In genomic region chr3:88834951-88835491, GRCm38 (mm10) we compare ENCODE assay signal across 8 mouse cellular contexts. TPM values are rescaled to one million over a fixed set of nuclear protein-coding genes. Genes with fewer than 3 reads are reported as not detected.
DNase-seq lines count a peak whose midpoint lies in the region; ATAC-seq and TF ChIP-seq lines count a peak whose summit lies in the region.
"Not testable (repeated sequence)": the region's sequence is repeated elsewhere in the genome, so short reads cannot be mapped to it uniquely, and the experiment has no call there.

Gene Gon4l (plus strand): TSS chr3:88835231.

- H3K79me2 ChIP-seq in MEL (ENCODE audit: control insufficient read depth, insufficient read depth, low read length, poor library complexity), result peaks cover 12% of the 10 kb centered on the region

- H3K4me2 ChIP-seq in forebrain, embryonic 16.5 days (ENCODE audit: low read length), result peak within 1 kb of the TSS; percentile 39
- peak within 1 kb of the TSS; percentile 60 for H3K4me2 ChIP-seq in liver, embryonic 14.5 days (ENCODE audit: low read depth)

- not testable (repeated sequence) for H3K9me3 ChIP-seq in MEL (replicated peaks; ENCODE audit: insufficient read depth, low read length); forebrain, embryonic 16.5 days (ENCODE audit: control insufficient read depth, low read length); liver, embryonic 14.5 days (ENCODE audit: control insufficient read depth, low read length)

- H3K9ac ChIP-seq in MEL (ENCODE audit: control insufficient read depth, low read depth, low read length, poor library complexity, severe bottlenecking), result peak within 1 kb of the TSS; percentile 62
- H3K9ac ChIP-seq in forebrain, embryonic 16.5 days (replicated peaks; ENCODE audit: low read depth, low read length), result peak within 1 kb of the TSS; percentile 54
- H3K9ac ChIP-seq in liver, embryonic 14.5 days (replicated peaks), result peak within 1 kb of the TSS; percentile 66

- not testable (repeated sequence) for H3K4me1 ChIP-seq in MEL (ENCODE audit: control insufficient read depth in 1 of 2, insufficient read depth in 2 of 2, low read length in 2 of 2); cerebellum, adult 2 months (ENCODE audit: control insufficient read depth, insufficient read depth, low read length); forebrain, embryonic 16.5 days (replicated peaks; ENCODE audit: control insufficient read depth, insufficient read depth, low read length); liver, embryonic 14.5 days (replicated peaks; ENCODE audit: control insufficient read depth in 2 of 2, insufficient read depth in 2 of 2, low read length in 1 of 2)

- peak within 1 kb of the TSS; percentile 47 to 61 for H3K4me3 ChIP-seq in MEL (ENCODE audit: control insufficient read depth in 1 of 2, insufficient read depth in 1 of 2, low read depth in 2 of 2, low read length in 2 of 2)
- H3K4me3 ChIP-seq in cerebellum, adult 2 months (replicated peaks; ENCODE audit: insufficient read depth, low read depth, low read length), result peak within 1 kb of the TSS; percentile 83
- peak within 1 kb of the TSS; percentile 41 for H3K4me3 ChIP-seq in forebrain, embryonic 16.5 days (replicated peaks; ENCODE audit: low read length)
- peak within 1 kb of the TSS; percentile 50 to 62 for H3K4me3 ChIP-seq in liver, embryonic 14.5 days (ENCODE audit: insufficient read depth in 1 of 2, low read depth in 2 of 2, low read length in 2 of 2)

- not testable (repeated sequence) for H3K27me3 ChIP-seq in MEL (ENCODE audit: control insufficient read depth in 1 of 2, insufficient read depth in 2 of 2, low read length in 2 of 2); cerebellum, adult 2 months (ENCODE audit: control insufficient read depth, insufficient read depth, low read length); forebrain, embryonic 16.5 days (replicated peaks; ENCODE audit: control insufficient read depth, insufficient read depth, low read length); liver, embryonic 14.5 days (ENCODE audit: control insufficient read depth, insufficient read depth, low read length)

- peak; percentile 46 for ATAC-seq in forebrain, embryonic 16.5 days
- ATAC-seq in liver, embryonic 14.5 days (ENCODE audit: insufficient read depth), result peak; percentile 81

- TF ChIP-seq CTCF in MEL (IDR thresholded peaks at IDR 0.05 in 2 of 3, conservative IDR thresholded peaks at IDR 0.05 in 1 of 3; ENCODE audit: control insufficient read depth in 1 of 3, insufficient read depth in 1 of 3, low read depth in 2 of 3, low read length in 3 of 3, poor library complexity in 1 of 3, severe bottlenecking in 1 of 3); cerebellum, adult 2 months (IDR thresholded peaks at IDR 0.05; ENCODE audit: borderline replicate concordance, insufficient read depth, low read depth, low read length); liver, embryonic 14.5 days (IDR thresholded peaks at IDR 0.05; ENCODE audit: low read depth): not testable (repeated sequence)

- TF ChIP-seq POLR2A in MEL (IDR thresholded peaks at IDR 0.05; ENCODE audit: control insufficient read depth in 1 of 2, insufficient read depth in 1 of 2, low read depth in 1 of 2, low read length in 2 of 2, poor library complexity in 1 of 2), result not testable (repeated sequence)
- TF ChIP-seq POLR2A in cerebellum, adult 2 months (IDR thresholded peaks at IDR 0.05; ENCODE audit: borderline replicate concordance, insufficient read depth, low read length), result peak; percentile 50; the same call in 1 of the 2 replicates

- H3K36me3 ChIP-seq in MEL (ENCODE audit: control insufficient read depth in 1 of 2, insufficient read depth in 2 of 2, low read length in 2 of 2); forebrain, embryonic 16.5 days (ENCODE audit: control insufficient read depth, insufficient read depth); liver, embryonic 14.5 days (replicated peaks; ENCODE audit: control insufficient read depth, insufficient read depth, low read depth): not testable (repeated sequence)

- WGBS in cerebellum, adult 2 months, result 3% methylated on average over 31 of the region's 39 CpGs
- 4% methylated on average over 20 of the region's 39 CpGs for WGBS in forebrain, embryonic 16.5 days
- WGBS in liver, embryonic 14.5 days (ENCODE audit: insufficient replicate concordance), result 3% methylated on average over 22 of the region's 39 CpGs

- TF ChIP-seq RAD21 in MEL (IDR thresholded peaks at IDR 0.05; ENCODE audit: low read depth, low read length), result not testable (repeated sequence)

- peak within 1 kb of the TSS; percentile 41 for H3K27ac ChIP-seq in MEL (ENCODE audit: control insufficient read depth, low read depth, low read length)
- H3K27ac ChIP-seq in cerebellum, adult 2 months (ENCODE audit: insufficient read depth, low read length), result peak within 1 kb of the TSS; percentile 59; the same call in 1 of the 2 replicates
- peak within 1 kb of the TSS; percentile 87 for H3K27ac ChIP-seq in forebrain, embryonic 16.5 days (ENCODE audit: low read length)
- H3K27ac ChIP-seq in liver, embryonic 14.5 days, result peak within 1 kb of the TSS; percentile 17; the same call in 1 of the 2 replicates

- TF ChIP-seq EP300 in MEL (IDR thresholded peaks at IDR 0.05; ENCODE audit: low read depth in 1 of 2, low read length in 2 of 2); liver, embryonic 14.5 days (IDR thresholded peaks at IDR 0.05; ENCODE audit: low read depth): not testable (repeated sequence)

- intact Hi-C loops in heart, postnatal 25 days (cut with DNase I), result not testable (repeated sequence)

- peak; percentile 25 for DNase-seq in MEL (ENCODE audit: low read depth, low spot score)
- DNase-seq in cerebellum, adult 2 months, result peak; percentile 49 to 65
- DNase-seq in heart, postnatal 25 days (ENCODE audit: low spot score), result peak; percentile 2
- DNase-seq in kidney, postnatal 4 days, result peak; percentile 26 to 55
- DNase-seq in liver, embryonic 14.5 days (ENCODE audit: low read depth in 3 of 3, low spot score in 3 of 3), result peak; percentile 18 to 29 (median 19)
- peak; percentile 26 to 27 for DNase-seq in natural killer cell, adult 2 months (ENCODE audit: low spot score in 2 of 2)
- DNase-seq in testis, postnatal 14 days (ENCODE audit: low spot score), result peak; percentile 26

RNA-seq across cellular contexts. Expression of gene Gon4l, which starts in this region (rescaled TPM):
- 34.3 and 35.0 TPM in 2 replicates for total RNA-seq in MEL (2012; rRNA removed)
- polyA plus RNA-seq in MEL (2012; ENCODE audit: insufficient read depth in 1 of 2, insufficient read length in 2 of 2, low read depth in 1 of 2, low replicate concordance in 2 of 2, missing spikeins in 1 of 2), result 10 to 100 TPM; 33.8 to 52.2 TPM
- polyA plus RNA-seq in cerebellum, adult 2 months (2012; rRNA removed), result 33.4 and 35.0 TPM in 2 replicates
- polyA plus RNA-seq in forebrain, embryonic 16.5 days (2015; fragmentation: Nextera tagmentation; extraction: Ambion mirVana), result 13.6 and 17.3 TPM in 2 replicates
- total RNA-seq in heart, postnatal 25 days (2021), result 10 to 100 TPM; 21.5 to 23.9 TPM
- 5.4 and 6.7 TPM in 2 replicates for polyA plus RNA-seq in liver, embryonic 14.5 days (2012; rRNA removed)
- polyA plus RNA-seq in liver, embryonic 14.5 days (2014; fragmentation: Nextera tagmentation; extraction: Ambion mirVana), result 3.7 and 4.1 TPM in 2 replicates

Comparison
In these comparisons a context has a peak if more than half of its experiments do, and no peak if none do; other contexts are left out.
1. Peak in every context shown above with its lines: DNase-seq, ATAC-seq, H3K4me3 ChIP-seq and H3K27ac ChIP-seq.
2. DNase-seq: peak in every context shown above with its lines; median percentile 57 in cerebellum, adult 2 months; 40 in kidney, postnatal 4 days; 26 in natural killer cell, adult 2 months; 26 in testis, postnatal 14 days; 25 in MEL; 19 in liver, embryonic 14.5 days; 2 in heart, postnatal 25 days.
3. H3K27ac ChIP-seq: peak in every context shown above with its lines; median percentile 87 in forebrain, embryonic 16.5 days; 59 in cerebellum, adult 2 months; 41 in MEL; 17 in liver, embryonic 14.5 days.